Mouse (Mus musculus): ENCODE measurements around the gene Hoxa3.

Gene Hoxa3

DNA sequence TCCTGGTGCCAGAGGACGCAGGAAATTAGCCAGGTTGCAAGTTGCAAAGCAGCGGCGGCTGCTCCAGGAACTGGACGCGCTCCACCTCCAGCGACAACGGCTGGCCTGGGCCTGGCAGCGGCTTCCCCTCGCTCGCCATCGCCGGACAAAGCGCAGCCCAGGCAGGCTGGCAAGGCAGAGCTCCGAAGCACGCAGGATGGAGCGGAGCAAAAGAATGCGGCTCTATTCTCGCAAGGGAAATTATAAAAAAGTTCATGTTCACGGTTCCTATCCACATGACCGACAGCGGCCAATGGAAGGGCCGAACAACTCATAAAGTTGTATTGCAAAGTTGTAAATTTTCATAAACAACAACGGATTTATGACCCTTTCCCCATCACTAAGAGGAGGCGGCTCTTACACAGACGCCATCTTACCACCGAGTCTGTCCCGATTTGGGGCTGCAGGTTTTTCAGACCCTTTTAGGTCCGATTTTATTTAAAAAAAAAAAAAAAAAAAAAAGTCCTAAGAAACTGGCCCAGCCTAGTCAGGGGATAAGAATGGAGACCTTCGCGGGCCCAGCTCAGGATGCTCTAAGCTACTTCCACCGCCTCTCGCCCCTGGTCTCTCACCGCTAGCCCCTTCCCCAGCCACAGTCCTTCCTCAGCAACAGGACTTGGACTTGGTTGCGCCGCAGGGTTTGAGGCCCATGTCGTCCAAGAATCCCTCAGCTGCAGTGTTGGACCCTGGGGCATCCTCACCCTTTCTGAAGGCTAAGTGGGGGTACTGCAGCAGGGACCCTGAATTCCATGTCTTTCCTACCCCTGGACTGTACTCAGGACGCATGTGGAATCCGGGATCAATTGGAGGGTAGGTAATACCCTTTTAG, at the start of gene Hoxa3, which contains the start of gene Gm28308:
Gene Hoxa3 (minus strand): TSS at position 218 of the 868 bp plus-strand sequence.
Gene Gm28308 (minus strand): TSS at position 221 of the 868 bp plus-strand sequence.
- DNase-seq (ENCODE audit: low spot score) = no peak

DNA sequence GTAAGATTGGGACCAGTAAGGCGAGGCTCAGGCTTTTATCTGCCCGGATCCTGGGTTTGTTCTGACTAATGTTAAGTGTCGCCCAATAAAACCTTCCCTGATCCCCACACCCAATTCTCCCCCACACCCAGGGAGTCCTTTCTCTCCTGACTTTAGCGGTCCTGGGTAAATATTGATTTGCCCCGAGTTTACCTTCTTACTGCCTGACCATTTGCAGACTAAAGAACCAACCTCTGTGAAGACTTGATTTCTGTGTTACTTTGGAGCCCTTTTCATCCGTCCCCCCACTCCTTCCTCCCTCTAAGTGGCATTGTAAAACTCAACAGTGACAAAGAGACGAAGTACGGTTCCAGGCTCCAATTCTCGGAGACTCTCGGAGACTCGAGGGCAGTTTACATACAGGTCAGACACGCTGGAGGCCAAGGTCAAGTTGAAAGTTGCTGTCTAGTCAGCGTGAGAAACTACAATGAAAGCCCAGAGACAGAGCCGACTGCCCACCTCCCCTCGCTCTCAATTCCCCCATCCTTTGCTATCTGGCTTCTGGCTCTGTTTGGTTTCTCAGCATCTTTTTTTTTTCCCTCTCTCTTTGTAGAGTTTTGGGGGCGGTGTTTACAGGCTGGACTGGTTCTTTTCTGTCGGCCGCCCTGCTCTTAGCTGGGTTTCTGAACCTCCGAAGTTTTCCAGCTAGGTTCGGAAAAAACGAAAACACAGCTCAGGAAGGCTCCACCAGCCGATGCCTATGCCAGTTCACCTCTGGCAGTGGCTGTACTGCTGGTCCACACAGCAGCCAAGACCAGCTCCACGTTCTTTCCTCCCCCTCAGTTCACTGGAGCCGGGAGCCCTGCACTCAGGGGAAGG, 49.6 kb upstream of the Hoxa3 start:
- DNase-seq (ENCODE audit: low spot score) = peak; percentile 28

DNA sequence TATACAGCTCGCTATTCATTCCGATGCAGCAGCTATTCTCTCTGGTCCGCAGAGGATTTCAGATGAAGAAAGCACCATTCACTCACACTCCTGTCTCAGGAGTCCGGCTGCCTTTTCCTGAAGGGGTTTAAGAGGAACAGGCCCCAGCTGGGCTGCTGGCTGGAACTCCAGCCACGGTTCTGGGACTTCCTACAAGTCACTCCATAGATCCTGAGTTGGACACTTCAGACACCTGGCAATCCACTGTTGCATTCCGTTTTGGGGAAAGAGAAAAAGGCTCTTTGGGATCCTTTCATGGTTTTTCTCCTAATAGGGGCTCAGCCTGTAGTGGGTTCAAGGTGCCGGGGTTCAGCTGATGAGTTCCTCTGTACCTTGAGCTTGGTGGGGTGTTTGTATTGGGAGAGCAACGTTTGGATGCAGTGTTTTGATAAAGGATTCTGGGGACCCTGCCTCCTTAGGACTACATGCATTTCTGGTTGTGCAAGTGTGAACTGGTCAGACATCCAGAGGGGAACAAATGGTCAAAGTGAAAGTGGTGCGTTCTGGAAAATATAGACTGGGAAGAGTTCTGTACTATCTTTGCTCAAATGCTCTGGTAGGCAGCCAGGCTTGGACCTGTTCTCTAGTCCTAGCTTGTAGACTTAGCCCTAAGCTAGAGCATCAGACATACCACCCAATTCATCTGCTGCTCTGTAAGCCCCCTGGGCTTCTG, 48.8 kb upstream of the Hoxa3 start:
- DNase-seq (ENCODE audit: low spot score) = no peak

DNA sequence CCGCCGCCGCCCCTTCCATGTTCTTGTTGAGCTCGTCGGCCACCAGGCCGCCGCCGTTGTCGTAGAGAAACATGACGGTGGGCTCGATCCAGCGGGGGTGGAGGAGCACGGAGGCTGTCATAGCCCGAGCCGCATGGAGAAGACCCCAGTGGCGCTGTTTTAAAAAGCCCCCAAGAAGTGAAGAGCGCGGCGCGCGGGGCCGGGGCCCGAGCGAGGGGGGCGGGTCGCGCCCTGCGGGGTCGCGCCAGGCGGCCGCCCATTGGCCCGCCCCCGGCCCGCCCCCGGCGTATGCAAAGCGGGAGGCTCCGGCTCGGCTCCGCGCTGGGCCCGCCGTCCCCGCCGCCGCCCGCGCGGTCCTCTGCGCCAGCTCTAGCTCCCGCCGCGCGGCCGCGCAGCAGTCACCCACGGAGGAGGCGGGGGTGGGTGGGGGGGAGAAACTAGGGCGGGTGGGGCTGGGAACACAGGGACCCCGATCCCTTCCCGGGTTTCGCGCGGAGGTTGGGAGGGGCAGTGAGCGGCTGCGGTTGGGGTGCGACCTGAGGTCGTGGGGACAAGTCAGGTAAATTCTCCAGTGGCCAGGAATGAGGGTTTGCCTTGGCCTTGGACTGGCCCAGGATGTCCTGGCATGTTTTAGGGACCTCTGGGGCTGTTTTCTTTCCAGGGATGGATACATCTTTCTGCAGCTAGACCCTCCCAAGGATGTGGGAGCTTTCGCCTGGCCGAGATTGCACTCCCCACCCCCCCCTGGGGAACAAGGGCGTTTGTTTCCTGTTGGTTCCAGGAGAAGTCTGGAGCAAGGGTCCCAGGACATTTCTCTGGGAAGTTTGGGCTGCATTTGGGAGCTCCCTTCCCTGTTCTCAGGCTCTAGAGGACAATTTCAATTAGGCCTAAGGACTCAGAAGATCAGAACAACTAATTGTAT, 47.8 kb upstream of the Hoxa3 start, which contains the start of gene Hoxa13:
Gene Hoxa13 (minus strand): TSS at position 227 of the 922 bp plus-strand sequence.
- DNase-seq (ENCODE audit: low spot score) = peak; percentile 66

DNA sequence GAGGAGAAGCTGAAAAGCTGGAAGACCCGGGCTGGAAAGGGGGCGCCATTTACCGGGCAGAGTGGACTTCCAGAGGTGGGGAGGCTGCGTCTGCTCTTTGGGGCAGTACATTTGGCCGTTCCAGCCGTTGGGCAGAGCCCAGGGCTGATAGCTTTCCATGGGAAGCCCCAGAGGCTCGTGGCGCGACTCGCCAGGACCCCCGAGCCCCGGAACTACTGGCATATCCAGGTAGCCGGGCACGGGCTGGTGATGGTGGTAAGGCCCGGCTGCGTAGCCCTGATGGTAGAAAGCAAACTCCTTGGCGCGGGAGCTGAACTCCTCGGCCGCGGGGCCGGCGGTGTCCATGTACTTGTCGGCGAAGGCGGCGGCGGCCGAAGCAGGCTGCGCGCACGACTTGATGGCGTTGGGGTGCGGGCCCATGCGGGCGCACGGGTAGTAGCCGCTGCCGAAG, 46.7 kb upstream of the Hoxa3 start:
- peak; percentile 45 for DNase-seq (ENCODE audit: low spot score)

DNA sequence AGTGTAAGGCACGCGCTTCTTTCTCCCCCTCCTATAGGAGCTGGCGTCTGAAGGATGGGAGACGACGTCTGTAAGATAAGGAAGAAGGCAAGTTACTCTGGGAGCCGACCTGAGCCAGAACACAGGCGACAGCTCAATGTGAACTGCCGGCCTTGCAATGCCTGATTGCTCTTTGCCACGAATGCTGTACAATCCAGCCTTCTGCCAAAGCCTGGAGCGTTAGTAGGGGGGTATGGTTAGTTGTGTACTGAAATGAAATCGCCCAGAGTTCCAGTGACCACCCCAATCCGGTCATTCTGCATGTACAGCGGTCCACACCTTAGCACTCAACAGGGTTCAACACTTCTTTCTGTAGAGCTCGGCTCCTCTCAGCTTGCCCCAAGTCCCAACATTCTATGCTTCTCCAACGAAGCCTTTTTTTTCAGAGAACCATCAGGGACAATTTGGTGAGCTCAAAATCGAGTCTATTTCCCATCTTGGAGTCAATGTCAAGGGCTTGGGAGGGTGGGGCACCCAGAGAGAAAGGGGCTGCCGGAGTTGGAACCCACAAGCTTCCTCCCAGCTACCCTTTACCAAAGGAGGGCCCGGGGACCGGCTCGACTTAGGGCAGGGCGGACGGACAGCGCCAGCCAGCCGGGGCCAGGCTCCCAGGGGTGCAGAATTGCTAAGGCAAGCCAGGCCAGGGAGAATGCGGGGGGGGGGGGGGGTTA, 46.1 kb upstream of the Hoxa3 start:
- peak; percentile 19 for DNase-seq (ENCODE audit: low spot score)

DNA sequence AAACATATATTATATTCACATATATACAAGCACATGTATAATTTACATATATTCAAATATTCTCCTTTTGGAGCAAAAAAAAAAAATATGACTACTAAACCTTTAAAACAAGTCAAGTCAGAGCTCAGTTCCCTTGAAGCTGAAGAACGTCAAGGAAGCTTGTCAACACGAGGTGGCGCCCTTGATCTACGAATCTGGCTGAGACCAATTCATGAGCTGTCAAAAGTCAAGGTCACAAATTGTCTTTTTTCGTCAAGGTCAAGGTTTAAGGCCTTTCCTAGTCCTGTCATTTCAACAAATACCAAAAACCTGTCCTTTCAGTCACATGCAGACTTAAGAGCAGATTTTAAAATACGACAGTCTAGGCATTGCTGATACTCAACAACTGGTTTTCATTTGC, 43.8 kb upstream of the Hoxa3 start:
- DNase-seq (ENCODE audit: low spot score) = peak; percentile 64

DNA sequence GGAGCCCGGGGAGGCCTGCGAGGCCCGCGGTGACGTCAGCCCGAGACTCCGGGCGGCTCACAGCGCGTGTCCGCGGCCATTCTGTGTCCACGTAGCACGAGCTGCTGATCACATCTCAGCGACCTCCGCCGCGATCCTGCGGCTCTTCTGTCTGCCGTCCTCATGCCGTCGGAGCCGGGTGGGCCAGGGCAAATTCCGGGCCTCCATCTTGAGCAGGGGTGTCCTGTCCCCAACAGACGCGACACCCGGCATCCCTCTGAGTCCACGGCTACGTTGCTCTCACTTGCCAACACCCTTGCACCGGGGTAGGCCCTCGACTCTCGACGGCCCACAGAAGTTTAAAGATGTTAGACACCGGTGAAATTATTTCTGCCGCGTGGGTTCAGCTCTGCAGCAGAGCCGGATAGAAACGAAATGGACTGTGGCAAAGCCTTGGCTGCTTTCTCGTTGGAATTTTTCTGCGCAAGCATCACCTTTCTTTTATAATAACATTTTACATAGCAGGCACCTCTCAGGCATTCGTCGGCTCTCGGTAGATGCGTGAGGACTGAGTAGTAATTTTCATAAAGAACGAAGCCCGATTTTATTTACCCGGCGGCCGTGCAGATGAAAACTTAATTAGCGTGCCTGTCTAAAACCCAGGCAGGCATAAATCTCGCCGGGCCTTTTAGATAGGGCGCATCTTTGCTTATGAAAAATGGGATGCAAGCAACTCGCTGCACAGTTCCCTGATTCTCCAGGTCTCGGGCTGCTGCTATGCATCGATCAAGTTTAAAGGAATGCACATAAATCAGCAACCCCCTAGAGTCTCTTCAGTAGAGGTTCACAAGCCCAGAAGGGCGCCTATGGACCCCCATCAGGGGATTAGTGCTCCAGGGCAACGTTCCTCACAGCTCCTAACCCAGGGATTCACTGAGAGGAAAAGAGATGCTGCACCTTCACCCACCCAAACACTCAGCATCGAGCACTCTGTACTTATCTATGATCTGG, 40.7 kb upstream of the Hoxa3 start:
- peak; percentile 33 for DNase-seq (ENCODE audit: low spot score)

DNA sequence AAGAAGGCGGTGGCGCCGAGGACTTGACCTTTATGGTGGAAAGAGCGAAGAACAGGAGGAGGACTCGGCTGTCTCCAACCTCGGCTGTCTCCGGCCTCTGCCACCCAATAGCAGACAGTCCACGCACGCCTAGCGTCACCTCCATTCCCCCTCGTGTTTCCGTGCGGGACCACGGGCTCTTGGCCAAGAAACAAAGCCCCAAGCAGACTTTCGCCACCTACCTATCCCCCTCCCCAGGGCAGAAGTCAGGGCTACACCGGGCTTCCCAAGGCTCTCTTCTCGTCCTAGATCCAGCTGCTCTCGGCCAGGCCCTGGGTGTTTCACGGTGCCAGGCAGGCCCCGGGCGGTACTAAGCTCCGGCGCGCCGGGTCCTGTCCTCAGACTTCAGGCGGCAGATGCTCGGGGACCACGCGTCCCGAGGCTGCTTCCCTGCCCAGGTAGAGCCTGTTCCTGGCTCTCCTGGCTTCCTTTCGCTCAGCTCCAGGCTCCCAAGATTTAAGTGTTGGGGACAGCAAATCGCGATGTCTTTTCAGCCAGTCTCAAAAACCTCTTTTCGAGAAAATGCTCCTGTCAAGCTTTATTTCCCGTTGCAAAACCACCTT, 39.7 kb upstream of the Hoxa3 start:
- DNase-seq (ENCODE audit: low spot score) = peak; percentile 21

DNA sequence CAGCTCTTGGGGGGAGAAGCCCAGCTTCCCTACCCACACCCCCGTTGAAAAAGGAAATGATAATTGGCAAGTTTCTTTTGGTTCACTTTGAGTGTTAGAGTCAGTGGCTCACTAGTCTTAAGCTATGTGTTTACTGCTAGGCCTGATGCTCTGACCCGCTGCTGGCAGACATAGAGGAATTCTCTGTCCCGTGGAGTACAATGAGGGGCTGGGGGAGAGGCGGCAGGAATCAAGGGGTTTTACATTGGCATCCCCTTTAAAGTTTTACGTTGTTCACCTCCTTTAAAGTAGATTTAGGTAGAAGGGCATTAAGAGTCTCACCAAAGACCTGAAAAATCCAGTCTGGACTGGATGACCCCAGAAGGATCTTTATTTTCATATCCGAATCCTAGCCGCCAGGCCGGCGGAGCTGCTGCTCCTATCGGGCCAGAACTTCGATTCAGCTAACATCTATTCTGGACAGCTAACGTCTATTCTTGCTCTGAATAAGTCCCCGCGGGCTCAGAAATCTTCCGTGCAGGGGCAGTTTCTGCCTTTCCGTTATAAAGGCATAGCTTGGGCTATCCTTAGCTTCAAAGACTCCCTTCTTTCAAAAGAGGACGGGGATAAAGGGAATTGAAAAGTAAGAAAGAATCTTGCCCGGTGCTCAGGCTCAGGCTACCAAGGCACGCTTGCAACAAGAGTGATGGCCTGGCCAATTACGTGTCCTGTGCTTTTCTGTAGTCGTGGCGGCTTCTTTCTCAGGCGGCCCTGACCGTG, 39.1 kb upstream of the Hoxa3 start:
- DNase-seq (ENCODE audit: low spot score) = no peak

DNA sequence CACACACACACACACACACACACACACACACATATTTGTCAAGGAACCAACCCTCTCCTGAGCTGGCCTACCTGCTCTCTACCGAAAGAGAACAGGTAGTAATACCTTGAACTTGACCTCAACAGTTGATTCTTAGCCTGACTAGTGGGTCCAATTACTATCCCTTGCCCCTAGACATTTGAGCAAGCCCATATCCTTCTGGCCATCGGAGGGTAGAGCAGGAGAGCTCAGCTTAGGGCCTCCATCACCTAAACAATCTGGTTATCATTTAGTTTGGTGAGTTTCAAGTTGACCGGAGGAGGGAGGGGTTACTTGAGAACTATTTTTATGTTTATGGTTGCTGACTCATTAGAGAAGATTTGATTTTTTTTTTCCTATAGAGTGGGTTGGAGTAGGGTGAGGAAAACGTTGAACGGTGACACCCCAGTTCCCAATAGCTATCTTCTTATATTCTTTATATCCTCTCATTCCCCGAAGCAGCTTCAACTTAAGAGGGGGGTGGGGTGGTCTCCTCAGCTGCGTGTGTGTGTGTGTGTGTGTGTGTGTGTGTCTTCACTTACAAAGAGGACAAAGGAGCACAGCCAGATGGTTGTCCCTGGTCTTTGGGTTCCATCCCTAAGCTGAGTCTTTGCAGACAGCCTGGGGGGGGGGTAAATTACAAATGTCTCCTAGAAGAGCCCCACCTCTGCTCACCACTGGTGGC, 38.2 kb upstream of the Hoxa3 start:
- no peak for DNase-seq (ENCODE audit: low spot score)

DNA sequence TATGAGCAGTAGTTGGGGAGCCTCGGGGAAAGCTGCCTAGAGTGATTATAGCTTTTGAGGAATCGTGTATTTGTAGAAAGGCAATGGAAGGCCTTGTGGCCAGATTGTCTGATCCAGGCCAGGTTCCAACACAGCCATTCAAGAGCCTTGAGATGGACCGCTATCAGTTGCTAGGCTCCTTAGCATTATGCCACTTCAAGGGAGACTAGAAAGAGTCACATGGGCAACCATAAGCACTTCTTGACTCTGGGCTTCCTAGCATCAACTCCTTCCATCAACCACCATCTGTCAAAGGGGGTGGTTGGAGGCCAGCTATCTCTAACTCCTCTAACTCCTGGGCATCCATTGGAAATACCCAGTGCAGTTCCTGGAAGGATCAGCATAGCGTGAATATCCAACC, 36.7 kb upstream of the Hoxa3 start:
- DNase-seq (ENCODE audit: low spot score) = no peak

DNA sequence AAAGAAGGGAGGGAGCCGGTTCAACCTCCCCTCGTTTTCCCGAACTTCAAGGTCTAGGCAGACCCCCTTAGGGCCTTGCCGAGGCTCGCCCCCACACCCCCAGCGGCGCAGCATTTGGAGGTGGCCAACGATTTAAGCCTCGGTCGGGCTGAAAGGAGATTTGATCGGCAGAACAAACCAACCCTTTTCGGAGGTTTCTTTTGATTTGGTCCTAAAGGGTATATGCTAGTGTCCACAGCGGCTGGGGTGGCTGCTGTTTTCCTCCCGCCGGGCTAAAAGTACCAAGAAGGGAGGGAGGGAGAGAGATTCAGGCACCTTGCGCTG, 36.2 kb upstream of the Hoxa3 start:
- DNase-seq (ENCODE audit: low spot score) = no peak

DNA sequence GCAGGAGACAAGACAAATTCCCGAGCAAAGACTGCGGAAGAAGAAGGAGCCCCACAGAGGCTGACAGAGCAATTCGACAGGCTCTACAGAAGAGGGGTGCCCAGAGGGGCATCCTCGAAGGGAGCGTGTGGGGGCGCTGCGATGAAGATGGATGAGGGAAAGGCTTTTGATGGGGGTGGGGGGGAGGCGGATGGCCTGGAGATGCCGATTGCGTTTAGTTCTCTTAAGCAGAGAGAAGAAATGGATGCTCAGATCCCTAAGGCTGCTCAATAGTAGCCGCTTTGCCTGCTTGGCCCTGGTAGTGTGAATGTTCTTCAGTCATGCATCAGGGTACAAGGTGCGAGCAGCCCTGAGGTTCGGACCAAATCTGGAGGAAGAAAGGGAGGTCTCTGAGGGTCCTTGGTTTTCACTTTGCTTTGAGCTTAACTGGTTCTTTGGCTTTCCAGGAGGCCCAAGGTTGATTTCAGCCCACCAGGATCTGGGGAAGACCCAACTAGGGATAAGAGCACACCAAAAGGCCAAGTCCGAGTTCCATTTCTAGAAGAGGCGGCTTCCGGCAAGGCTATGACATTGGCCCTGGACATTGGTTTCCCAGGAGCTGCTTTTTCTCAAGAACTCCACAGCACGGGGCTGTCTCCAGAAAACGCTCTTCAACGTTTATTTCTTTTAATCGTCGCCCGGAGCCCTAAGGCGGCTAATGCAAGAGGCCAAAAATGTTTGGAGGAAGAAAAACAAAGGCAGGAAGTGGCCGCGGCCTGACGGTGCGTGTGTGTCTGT, 35.7 kb upstream of the Hoxa3 start:
- no peak for DNase-seq (ENCODE audit: low spot score)

DNA sequence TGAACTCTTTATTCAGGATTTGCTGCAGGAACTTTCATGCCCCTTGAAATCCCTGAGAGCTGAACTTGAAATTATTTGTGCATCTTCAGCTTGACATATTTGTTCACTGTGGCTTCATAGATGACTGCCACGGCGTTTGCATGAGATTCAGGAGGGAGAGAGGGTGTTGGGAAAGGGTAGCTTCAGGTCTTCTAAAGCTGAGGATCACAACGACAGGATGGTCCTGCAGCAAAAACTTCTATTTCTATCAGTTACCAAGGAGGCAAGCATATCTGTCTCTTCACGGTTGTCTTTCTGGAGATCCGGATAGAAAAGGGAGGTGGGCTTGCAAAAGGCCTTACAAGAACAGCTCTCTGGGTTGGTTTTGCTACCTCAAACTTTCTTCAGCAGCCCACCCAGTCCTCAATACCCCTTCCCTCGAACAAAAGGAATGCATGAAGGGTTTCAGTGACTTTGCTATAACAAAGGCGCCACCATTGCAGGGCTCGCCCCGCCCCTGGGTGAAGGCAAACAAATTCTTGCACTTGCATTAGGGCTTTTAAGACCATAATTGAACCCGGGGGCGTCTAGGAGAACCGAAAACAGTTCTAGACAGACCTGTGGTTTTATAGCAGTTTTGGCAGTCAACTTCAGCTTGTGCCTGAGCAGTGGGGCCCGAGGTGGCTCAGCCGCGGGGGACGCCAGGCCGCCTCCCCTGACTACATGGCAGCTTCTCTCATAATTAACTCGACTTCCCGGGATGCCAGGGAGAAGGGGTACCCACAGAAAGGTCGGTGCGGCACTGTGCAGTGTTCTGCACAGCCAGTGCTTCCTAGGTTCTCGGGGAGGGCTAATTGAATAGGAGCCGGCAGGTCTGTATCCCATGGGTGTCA, 34.9 kb upstream of the Hoxa3 start:
- DNase-seq (ENCODE audit: low spot score) = no peak

DNA sequence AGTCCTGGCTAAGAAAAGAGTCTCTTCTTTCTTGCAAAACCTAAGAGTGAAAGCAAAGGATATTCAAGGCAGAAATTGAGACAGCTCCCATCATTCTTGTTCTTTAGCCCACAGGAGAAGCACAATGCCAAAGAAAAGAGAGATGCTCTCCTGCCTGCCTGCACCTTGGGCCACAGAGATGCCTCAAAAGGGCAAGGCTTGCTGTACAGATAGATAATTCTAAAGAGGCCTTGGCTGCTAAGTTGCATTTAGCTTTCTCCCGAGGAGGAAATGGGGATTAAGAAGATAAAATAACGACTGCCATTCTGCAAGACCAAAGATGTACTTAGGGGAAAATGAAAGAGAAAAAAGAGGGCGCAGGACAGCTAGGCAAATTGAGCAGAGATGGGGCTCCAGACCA, 33.8 kb upstream of the Hoxa3 start:
- DNase-seq (ENCODE audit: low spot score) = no peak

Measured in yolk sac, embryonic 10.5 days (tissue).